Mouse (Mus musculus) liver, embryonic 12.5 days (tissue): ENCODE data around the gene Myo5c. TPM values are rescaled to one million over a fixed set of nuclear protein-coding genes. Genes with fewer than 3 reads are reported as not detected.

Experiments used
- ATAC-seq: fragments of 200-750 bp; cut with Nextera tagmentation; 2 replicates; pipeline ENCODE4 v1.8.0; 2017; ENCODE audit warnings: moderate number of reproducible peaks, mild to moderate bottlenecking, moderate library complexity
- H3K27ac ChIP-seq: fragments of 300-500 bp; sonication (generic); 2 replicates; pipeline ENCODE4 v1.5.1; 2016; ENCODE audit warnings: mild to moderate bottlenecking
- H3K27me3 ChIP-seq: fragments of 300-500 bp; sonication (generic); replicated peaks from 2 replicates; pipeline ENCODE4 v1.6.1; 2016; ENCODE audit warnings: mild to moderate bottlenecking, moderate library complexity
- H3K36me3 ChIP-seq: fragments of 300-500 bp; sonication (generic); 2 replicates; pipeline ENCODE4 v1.6.1; 2016; ENCODE audit warnings: mild to moderate bottlenecking, moderate library complexity
- H3K4me1 ChIP-seq: fragments of 300-500 bp; sonication (generic); 2 replicates; pipeline ENCODE4 v1.6.1; 2016
- H3K4me2 ChIP-seq: fragments of 300-500 bp; sonication (generic); 2 replicates; pipeline ENCODE4 v1.6.1; 2016; ENCODE audit warnings: mild to moderate bottlenecking, moderate library complexity
- H3K4me3 ChIP-seq: fragments of 300-500 bp; sonication (generic); 2 replicates; pipeline ENCODE4 v1.5.1; 2016; ENCODE audit warnings: mild to moderate bottlenecking, moderate library complexity
- H3K9ac ChIP-seq: fragments of 300-500 bp; sonication (generic); 2 replicates; pipeline ENCODE4 v1.6.1; 2016; ENCODE audit warnings: mild to moderate bottlenecking, moderate library complexity
- H3K9me3 ChIP-seq: fragments of 300-500 bp; sonication (generic); replicated peaks from 2 replicates; pipeline ENCODE4 v1.6.1; 2016; ENCODE audit warnings: mild to moderate bottlenecking, moderate library complexity
- WGBS: fragments of 180-500 bp; shearing (Covaris S2); methylation state at CpG from one replicate; pipeline ENCODE4 v1.1.7; 2016; ENCODE audit not compliant: insufficient replicate concordance; 5-methylcytosine and 5-hydroxymethylcytosine counted together
- polyA plus RNA-seq: library from polyadenylated mRNA; unstranded; fragments of >200 nt; fragmentation: Nextera tagmentation; extraction: Ambion mirVana; gene quantifications from 2 replicates; pipeline ENCODE4 v1.2.1, GENCODE M21; 2016

The Myo5c gene
- polyA plus RNA-seq: 0.41 and 0.49 TPM in 2 replicates

GRCm38 (mm10) chr9:75231841-75232746 is at the start of gene Myo5c:
Gene Myo5c (plus strand): TSS chr9:75232020.
- WGBS: 7% methylated on average over 48 of the region's 48 CpGs
- peaks cover 51% of the 10 kb centered on the region for H3K27me3 ChIP-seq
- no peaks in the 10 kb centered on the region for H3K4me1 ChIP-seq
- no peaks in the 10 kb centered on the region for H3K9me3 ChIP-seq
- H3K27ac ChIP-seq: no peak within 1 kb of the TSS
- H3K4me3 ChIP-seq: peak within 1 kb of the TSS; percentile 36
- no peak for ATAC-seq
- H3K9ac ChIP-seq: no peak within 1 kb of the TSS
- H3K36me3 ChIP-seq: no peaks in the 10 kb centered on the region
- H3K4me2 ChIP-seq: peak within 1 kb of the TSS; percentile 62

DNA sequence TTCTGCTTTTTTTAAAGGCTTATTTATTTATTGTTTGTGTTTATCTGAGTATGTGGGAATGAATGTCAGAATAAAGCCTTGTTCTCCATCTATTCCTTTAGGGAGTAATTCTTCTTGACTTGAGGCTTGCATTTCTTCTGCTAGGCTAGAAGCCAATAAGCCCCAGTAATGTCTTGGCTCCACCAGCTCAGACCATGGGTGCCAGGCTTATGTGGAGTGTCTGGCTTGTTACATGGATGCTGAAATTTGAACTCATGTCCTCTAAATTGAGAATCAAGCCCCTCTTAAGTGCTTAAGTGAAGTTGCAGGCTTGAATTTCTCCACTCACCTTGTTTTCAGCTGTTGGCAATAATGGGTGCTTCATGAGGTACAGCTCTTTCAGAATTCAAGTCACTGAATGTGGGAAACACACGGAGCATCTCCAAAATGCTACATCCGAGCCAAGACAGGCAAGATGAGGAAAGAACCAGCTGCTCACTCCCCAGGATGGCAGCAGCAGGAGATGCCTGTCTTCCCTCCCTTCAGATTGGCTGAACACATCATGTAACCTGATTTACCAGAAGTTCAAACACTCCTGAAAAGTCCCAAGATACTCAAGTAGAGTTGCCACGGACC is 44.1 kb upstream of the Myo5c start:
- no peaks in the 10 kb centered on the region for H3K4me1 ChIP-seq
- no peaks in the 10 kb centered on the region for H3K9me3 ChIP-seq
- no peak overlapping the region for H3K9ac ChIP-seq
- 62% methylated on average over 3 of the region's 3 CpGs for WGBS
- H3K36me3 ChIP-seq: no peaks in the 10 kb centered on the region
- no peaks in the 10 kb centered on the region for H3K27me3 ChIP-seq
- H3K4me2 ChIP-seq: no peak overlapping the region
- no peak for ATAC-seq
- H3K4me3 ChIP-seq: no peak overlapping the region
- no peak overlapping the region for H3K27ac ChIP-seq

DNA sequence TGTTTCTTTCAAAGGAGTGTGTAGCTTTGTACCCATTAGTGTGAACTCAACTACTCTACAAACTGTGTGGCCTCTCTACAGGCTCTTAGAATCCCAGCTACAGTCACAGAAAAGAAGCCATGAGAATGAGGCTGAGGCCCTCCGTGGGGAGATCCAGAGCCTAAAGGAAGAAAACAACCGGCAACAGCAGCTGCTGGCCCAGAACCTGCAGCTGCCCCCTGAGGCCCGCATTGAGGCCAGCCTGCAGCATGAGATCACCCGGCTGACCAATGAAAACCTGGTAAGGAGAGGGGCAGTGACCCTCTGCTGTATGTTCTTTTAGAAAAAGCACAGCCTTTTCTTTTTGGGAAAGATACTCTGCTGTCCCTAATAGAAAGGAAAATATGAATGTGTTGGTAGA is 38.0 kb upstream of the Myo5c start:
- no peak overlapping the region for H3K4me3 ChIP-seq

DNA sequence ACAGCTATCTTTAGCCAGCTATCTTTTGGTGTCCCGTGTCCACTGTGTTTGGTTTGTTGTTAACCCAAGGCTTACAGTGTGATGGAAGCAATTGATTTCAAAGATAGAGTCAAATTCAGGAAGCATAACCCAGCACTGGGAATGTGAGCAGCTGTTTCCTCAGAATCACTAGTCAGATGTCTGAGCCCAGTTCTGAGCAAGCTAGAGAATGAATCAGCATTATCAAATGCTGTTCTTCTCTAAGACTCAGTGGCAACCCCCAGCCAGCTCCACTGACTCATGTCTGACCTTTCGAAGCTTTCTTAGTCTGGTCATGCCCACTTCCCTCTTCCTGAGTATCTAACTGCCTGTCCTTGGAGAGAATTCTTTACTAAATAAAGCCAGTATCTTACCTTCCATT is 35.5 kb upstream of the Myo5c start:
- WGBS: 11% methylated on average over 2 of the region's 2 CpGs
- Histone ChIP-seq H3K4me2 (no peak overlapping the region), H3K9ac (no peak overlapping the region)

More for the DNA sequence above, 38.0 kb upstream of the Myo5c start:
- ATAC-seq: no peak
- Histone ChIP-seq H3K27me3 (no peaks in the 10 kb centered on the region), H3K9ac (no peak overlapping the region), H3K4me2 (no peak overlapping the region), H3K4me1 (no peaks in the 10 kb centered on the region), H3K9me3 (no peaks in the 10 kb centered on the region), H3K27ac (no peak overlapping the region), H3K36me3 (peaks cover 2% of the 10 kb centered on the region; the same call in 1 of the 2 replicates)
- WGBS: 57% methylated on average over 4 of the region's 4 CpGs

DNA sequence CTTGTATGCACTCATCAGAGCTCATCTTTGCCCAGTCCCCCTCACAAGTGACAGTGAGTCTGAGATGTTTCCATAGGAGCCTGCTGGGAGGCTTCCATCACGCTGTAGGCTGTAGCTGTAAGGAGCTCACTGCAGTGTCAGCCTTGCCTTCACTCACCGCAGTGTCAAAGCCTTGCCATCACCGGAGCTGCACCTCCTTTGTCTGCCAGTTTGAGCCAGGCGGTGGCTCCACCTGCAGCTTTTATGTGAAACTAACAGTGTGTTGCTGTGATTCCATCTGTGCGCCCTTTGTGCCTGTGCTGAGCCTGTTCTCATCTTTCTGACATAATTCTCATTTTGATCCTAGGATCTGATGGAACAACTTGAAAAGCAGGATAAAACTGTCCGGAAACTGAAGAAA is 34.5 kb upstream of the Myo5c start:
- no peak overlapping the region for H3K4me2 ChIP-seq

More for the DNA sequence above, 35.5 kb upstream of the Myo5c start:
- no peak overlapping the region for H3K27ac ChIP-seq
- no peaks in the 10 kb centered on the region for H3K9me3 ChIP-seq
- H3K27me3 ChIP-seq: no peaks in the 10 kb centered on the region
- no peak overlapping the region for H3K4me3 ChIP-seq
- H3K36me3 ChIP-seq: peaks cover 2% of the 10 kb centered on the region; the same call in 1 of the 2 replicates
- ATAC-seq: no peak
- no peaks in the 10 kb centered on the region for H3K4me1 ChIP-seq

DNA sequence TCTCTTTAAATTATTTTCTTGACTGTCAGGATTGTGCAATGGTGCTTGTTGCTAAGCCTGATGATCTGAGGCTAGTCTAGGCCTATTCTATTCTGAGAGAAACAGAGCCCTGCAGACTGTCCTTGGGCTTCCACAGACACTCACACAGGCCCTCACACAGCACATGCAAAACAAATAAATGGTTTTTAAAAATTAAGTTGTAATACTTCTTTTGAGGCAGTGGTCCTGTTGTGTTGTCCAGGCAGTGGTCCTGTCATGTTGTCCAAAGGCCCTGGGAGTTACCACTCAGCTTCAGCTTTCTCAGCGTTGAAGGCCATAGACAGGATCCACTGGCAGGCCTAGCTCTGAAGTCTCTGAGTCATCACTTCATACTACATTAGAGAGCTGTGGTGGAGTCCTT is 30.3 kb upstream of the Myo5c start:
- H3K27ac ChIP-seq: no peak overlapping the region
- no peaks in the 10 kb centered on the region for H3K9me3 ChIP-seq
- WGBS: 75% methylated on average over 1 of the region's 1 CpGs
- H3K36me3 ChIP-seq: peaks cover 2% of the 10 kb centered on the region; the same call in 1 of the 2 replicates
- H3K4me2 ChIP-seq: no peak overlapping the region
- ATAC-seq: no peak
- no peaks in the 10 kb centered on the region for H3K4me1 ChIP-seq
- no peak overlapping the region for H3K9ac ChIP-seq
- H3K4me3 ChIP-seq: no peak overlapping the region
- H3K27me3 ChIP-seq: no peaks in the 10 kb centered on the region

More for the DNA sequence above, 34.5 kb upstream of the Myo5c start:
- Histone ChIP-seq H3K27ac (no peak overlapping the region), H3K9ac (no peak overlapping the region), H3K9me3 (no peaks in the 10 kb centered on the region), H3K36me3 (peaks cover 2% of the 10 kb centered on the region; the same call in 1 of the 2 replicates), H3K27me3 (no peaks in the 10 kb centered on the region), H3K4me3 (no peak overlapping the region), H3K4me1 (no peaks in the 10 kb centered on the region)
- ATAC-seq: no peak
- WGBS: 71% methylated on average over 6 of the region's 6 CpGs

- 75% methylated on average over 2 of the region's 2 CpGs for WGBS
These were observed 29.8 kb upstream of the Myo5c start for GRCm38 (mm10) chr9:75202036-75202435.

GRCm38 (mm10) chr9:75209246-75209645 is 22.6 kb upstream of the Myo5c start:
- H3K9me3 ChIP-seq: no peaks in the 10 kb centered on the region
- H3K27ac ChIP-seq: no peak overlapping the region
- 50% methylated on average over 1 of the region's 1 CpGs for WGBS
- no peak overlapping the region for H3K4me3 ChIP-seq
- H3K27me3 ChIP-seq: no peaks in the 10 kb centered on the region
- H3K4me1 ChIP-seq: no peaks in the 10 kb centered on the region
- no peaks in the 10 kb centered on the region for H3K36me3 ChIP-seq
- H3K9ac ChIP-seq: no peak overlapping the region
- no peak for ATAC-seq
- H3K4me2 ChIP-seq: no peak overlapping the region

More at GRCm38 (mm10) chr9:75202036-75202435, 29.8 kb upstream of the Myo5c start:
- H3K9me3 ChIP-seq: no peaks in the 10 kb centered on the region
- ATAC-seq: no peak
- H3K27ac ChIP-seq: no peak overlapping the region
- H3K4me2 ChIP-seq: no peak overlapping the region
- H3K9ac ChIP-seq: no peak overlapping the region
- no peak overlapping the region for H3K4me3 ChIP-seq
- H3K36me3 ChIP-seq: peaks cover 2% of the 10 kb centered on the region; the same call in 1 of the 2 replicates
- H3K27me3 ChIP-seq: no peaks in the 10 kb centered on the region
- no peaks in the 10 kb centered on the region for H3K4me1 ChIP-seq

DNA sequence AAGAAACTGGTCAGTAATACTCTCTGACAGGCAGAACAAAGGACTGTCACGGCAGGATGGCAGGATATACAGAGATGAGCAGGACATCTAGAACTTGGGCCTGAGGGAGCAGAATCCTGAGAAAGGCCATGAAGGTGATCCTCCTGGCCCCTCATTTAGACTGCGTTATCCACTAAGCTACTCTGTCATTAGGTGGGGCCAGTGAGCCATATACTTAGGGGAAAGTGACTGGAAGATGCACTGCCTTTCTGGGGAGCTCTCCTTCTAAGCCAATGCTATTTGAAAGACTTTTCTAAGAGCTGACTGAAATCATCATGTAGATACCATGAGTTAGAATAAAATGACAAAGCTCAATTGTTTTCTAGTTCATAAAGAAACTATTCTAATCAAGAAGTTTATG is 21.6 kb upstream of the Myo5c start:
- Histone ChIP-seq H3K9ac (no peak overlapping the region), H3K27me3 (no peaks in the 10 kb centered on the region), H3K36me3 (no peaks in the 10 kb centered on the region), H3K4me3 (no peak overlapping the region), H3K4me2 (no peak overlapping the region), H3K4me1 (no peaks in the 10 kb centered on the region), H3K9me3 (no peaks in the 10 kb centered on the region), H3K27ac (no peak overlapping the region)
- 57% methylated on average over 2 of the region's 2 CpGs for WGBS
- no peak for ATAC-seq

DNA sequence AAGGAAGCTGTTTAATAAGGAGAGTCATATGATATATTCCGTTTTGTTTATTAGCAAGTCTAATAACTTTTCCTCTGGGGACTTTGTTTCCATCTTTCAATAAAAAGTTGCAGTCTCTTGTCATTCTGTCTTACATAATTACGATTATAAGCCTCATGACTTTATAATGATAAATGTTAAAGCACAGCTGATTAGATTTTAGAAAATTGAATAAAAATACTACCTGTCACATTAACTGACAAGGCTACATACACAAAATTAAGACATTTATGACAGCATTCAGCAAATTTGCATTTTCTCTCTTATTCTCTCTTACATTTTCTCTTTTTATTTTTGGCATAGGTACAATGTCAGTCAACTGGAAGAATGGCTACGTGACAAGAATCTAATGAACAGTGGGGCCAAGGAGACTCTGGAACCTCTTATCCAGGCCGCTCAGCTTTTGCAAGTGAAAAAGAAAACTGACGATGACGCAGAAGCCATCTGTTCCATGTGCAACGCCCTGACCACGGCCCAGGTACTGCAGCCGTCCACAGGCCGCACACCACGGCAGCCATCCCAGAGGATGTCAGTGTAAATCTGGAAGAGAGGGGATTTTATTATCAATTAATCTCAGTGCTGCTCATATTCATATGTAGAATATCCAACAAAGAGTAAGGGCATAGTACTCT is 16.9 kb upstream of the Myo5c start:
- 79% methylated on average over 11 of the region's 11 CpGs for WGBS
- Histone ChIP-seq H3K4me1 (no peaks in the 10 kb centered on the region), H3K4me3 (no peak overlapping the region), H3K27me3 (no peaks in the 10 kb centered on the region), H3K9ac (no peak overlapping the region), H3K36me3 (no peaks in the 10 kb centered on the region), H3K27ac (no peak overlapping the region), H3K9me3 (no peaks in the 10 kb centered on the region), H3K4me2 (no peak overlapping the region)
- no peak for ATAC-seq

DNA sequence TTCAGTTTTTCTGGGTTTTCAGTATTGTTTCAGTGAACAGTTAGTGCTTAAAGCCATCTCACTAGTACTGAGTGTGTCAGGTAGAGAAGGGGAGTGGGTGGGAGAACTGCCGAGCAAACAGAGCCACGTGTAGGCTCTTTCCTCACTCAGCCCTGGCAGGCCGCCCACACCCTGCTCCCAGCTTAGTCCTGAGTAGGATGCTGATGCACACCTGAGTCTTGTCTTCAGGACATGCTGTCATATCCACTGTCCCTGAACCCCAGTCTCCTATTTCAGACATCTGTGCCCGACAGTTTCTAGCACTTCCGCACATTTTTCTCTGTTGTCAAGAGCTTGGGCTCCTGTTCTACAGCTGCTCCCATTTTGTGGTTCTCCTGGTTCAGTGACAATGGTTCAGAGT is 11.9 kb upstream of the Myo5c start:
- no peaks in the 10 kb centered on the region for H3K27me3 ChIP-seq
- 66% methylated on average over 5 of the region's 5 CpGs for WGBS
- H3K9me3 ChIP-seq: no peaks in the 10 kb centered on the region
- H3K4me1 ChIP-seq: no peaks in the 10 kb centered on the region; the same call in 1 of the 2 replicates
- no peaks in the 10 kb centered on the region for H3K36me3 ChIP-seq
- no peak for ATAC-seq
- no peak overlapping the region for H3K27ac ChIP-seq
- no peak overlapping the region for H3K9ac ChIP-seq
- no peak overlapping the region for H3K4me3 ChIP-seq
- H3K4me2 ChIP-seq: no peak overlapping the region
